8 mouse cellular contexts compared by ENCODE assay signal in genomic region chr10:98914810-98915241, GRCm38 (mm10). TPM values are rescaled to one million over a fixed set of nuclear protein-coding genes. Genes with fewer than 3 reads are reported as not detected.
DNase-seq lines count a peak whose midpoint lies in the region; ATAC-seq and TF ChIP-seq lines count a peak whose summit lies in the region.

No protein-coding gene starts in this region.

- peak overlapping the region; percentile 96 for H3K9ac ChIP-seq in intestine, postnatal 0 days (ENCODE audit: low read depth, low read length)
- peak overlapping the region; percentile 95 for H3K9ac ChIP-seq in midbrain, embryonic 12.5 days (replicated peaks)

- ATAC-seq in granulocyte monocyte progenitor cell, adult 5-6 weeks (replicated peaks; ENCODE audit: poor library complexity, severe bottlenecking), result peak; percentile 54
- ATAC-seq in intestine, postnatal 0 days, result peak; percentile 86
- ATAC-seq in midbrain, embryonic 12.5 days (ENCODE audit: low FRiP score, low read depth), result peak; percentile 76

- no peaks in the 10 kb centered on the region for H3K36me3 ChIP-seq in embryonic facial prominence, embryonic 10.5 days (replicated peaks)
- H3K36me3 ChIP-seq in intestine, postnatal 0 days (ENCODE audit: control insufficient read depth, insufficient read depth), result no peaks in the 10 kb centered on the region
- H3K36me3 ChIP-seq in limb, embryonic 10.5 days, result no peaks in the 10 kb centered on the region
- H3K36me3 ChIP-seq in midbrain, embryonic 12.5 days, result no peaks in the 10 kb centered on the region

- no peaks in the 10 kb centered on the region; the same call in 1 of the 2 replicates for H3K27me3 ChIP-seq in embryonic facial prominence, embryonic 10.5 days (replicated peaks; ENCODE audit: low read depth, poor library complexity, severe bottlenecking)
- H3K27me3 ChIP-seq in intestine, postnatal 0 days (replicated peaks; ENCODE audit: control insufficient read depth, insufficient read depth, low read length), result no peaks in the 10 kb centered on the region
- H3K27me3 ChIP-seq in limb, embryonic 10.5 days (ENCODE audit: low read depth, poor library complexity, severe bottlenecking), result no peaks in the 10 kb centered on the region
- no peaks in the 10 kb centered on the region for H3K27me3 ChIP-seq in midbrain, embryonic 12.5 days

- no peaks in the 10 kb centered on the region for H3K9me3 ChIP-seq in embryonic facial prominence, embryonic 10.5 days
- H3K9me3 ChIP-seq in intestine, postnatal 0 days (ENCODE audit: control insufficient read depth), result no peaks in the 10 kb centered on the region
- H3K9me3 ChIP-seq in limb, embryonic 10.5 days (replicated peaks), result no peaks in the 10 kb centered on the region
- H3K9me3 ChIP-seq in midbrain, embryonic 12.5 days, result no peaks in the 10 kb centered on the region

- H3K27ac ChIP-seq in embryonic facial prominence, embryonic 10.5 days (replicated peaks), result peak overlapping the region; percentile 98
- H3K27ac ChIP-seq in intestine, postnatal 0 days (ENCODE audit: low read depth, low read length), result peak overlapping the region; percentile 99
- H3K27ac ChIP-seq in limb, embryonic 10.5 days, result peak overlapping the region; percentile 98
- H3K27ac ChIP-seq in midbrain, embryonic 12.5 days (replicated peaks), result peak overlapping the region; percentile 99

- peak overlapping the region; percentile 83 for H3K4me2 ChIP-seq in intestine, postnatal 0 days (replicated peaks; ENCODE audit: low read depth)
- peak overlapping the region; percentile 86 for H3K4me2 ChIP-seq in midbrain, embryonic 12.5 days (replicated peaks)

- DNase-seq in 416B (ENCODE audit: low read depth), result peak; percentile 61
- DNase-seq in adrenal gland, postnatal 25 days, result peak; percentile 88
- DNase-seq in embryonic facial prominence, embryonic 10.5 days (ENCODE audit: low spot score), result peak; percentile 85
- peak; percentile 85 for DNase-seq in limb, embryonic 10.5 days (ENCODE audit: low spot score)
- peak; percentile 83 for DNase-seq in skeletal muscle tissue, adult 2 months (ENCODE audit: low read depth, low spot score)

- H3K4me3 ChIP-seq in embryonic facial prominence, embryonic 10.5 days, result peak overlapping the region; percentile 94
- peak overlapping the region; percentile 98 for H3K4me3 ChIP-seq in intestine, postnatal 0 days (ENCODE audit: low read depth, low read length)
- peak overlapping the region; percentile 99 for H3K4me3 ChIP-seq in limb, embryonic 10.5 days
- H3K4me3 ChIP-seq in midbrain, embryonic 12.5 days, result peak overlapping the region; percentile 97

- TF ChIP-seq CTCF in intestine, postnatal 0 days (IDR thresholded peaks at IDR 0.05; ENCODE audit: low read depth), result peak; percentile 57

- under 1% methylated on average over 53 of the region's 62 CpGs for WGBS in embryonic facial prominence, embryonic 10.5 days
- under 1% methylated on average over 35 of the region's 62 CpGs for WGBS in intestine, postnatal 0 days
- 0% methylated on average over 41 of the region's 62 CpGs for WGBS in limb, embryonic 10.5 days
- WGBS in midbrain, embryonic 12.5 days, result under 1% methylated on average over 49 of the region's 62 CpGs

- peaks cover 17% of the 10 kb centered on the region for H3K4me1 ChIP-seq in embryonic facial prominence, embryonic 10.5 days
- 0 out of 2 replicates have a peak, but pooled peaks cover under 1% of the 10 kb centered on the region for H3K4me1 ChIP-seq in intestine, postnatal 0 days (replicated peaks; ENCODE audit: control insufficient read depth, insufficient read depth, low read length)
- H3K4me1 ChIP-seq in limb, embryonic 10.5 days, result peaks cover 12% of the 10 kb centered on the region
- peaks cover 11% of the 10 kb centered on the region for H3K4me1 ChIP-seq in midbrain, embryonic 12.5 days

RNA-seq across cellular contexts. Expression of gene Atp2b1, which starts 0.6 kb away (rescaled TPM):
- total RNA-seq in adrenal gland, postnatal 25 days (2021), result 48.2 and 54.6 TPM in 2 replicates
- 92.3 and 101 TPM in 2 replicates for polyA plus RNA-seq in embryonic facial prominence, embryonic 10.5 days (2016; fragmentation: Nextera tagmentation; extraction: Ambion mirVana)
- total RNA-seq in granulocyte monocyte progenitor cell, adult 5-6 weeks (2014; fragmentation: Nextera tagmentation), result 32.1 and 40.7 TPM in 2 replicates
- total RNA-seq in granulocyte monocyte progenitor cell, adult 5-6 weeks (2017), result 54.3 and 61.8 TPM in 2 replicates
- polyA plus RNA-seq in intestine, postnatal 0 days (2015; fragmentation: Nextera tagmentation; extraction: Ambion mirVana), result 179 and 193 TPM in 2 replicates
- 105 and 110 TPM in 2 replicates for polyA plus RNA-seq in limb, embryonic 10.5 days (2016; fragmentation: Nextera tagmentation; extraction: Ambion mirVana)
- polyA plus RNA-seq in midbrain, embryonic 12.5 days (2016; fragmentation: Nextera tagmentation; extraction: Ambion mirVana), result 105 and 116 TPM in 2 replicates

Comparison
In these comparisons a context has a peak if more than half of its experiments do, and no peak if none do; other contexts are left out.
1. Peak in every context shown above with its lines: DNase-seq, ATAC-seq, H3K4me3 ChIP-seq and H3K27ac ChIP-seq.